Mouse (Mus musculus) monocyte, adult 5-6 weeks (primary cell): ENCODE measurements around the gene Psmd9. TPM values are rescaled to one million over a fixed set of nuclear protein-coding genes. Genes with fewer than 3 reads are reported as not detected.

ENCODE experiments used
- ATAC-seq: fragments of 153-309, 156-312 bp; replicated peaks from 2 replicates; pipeline ENCODE4 v1.8.0; 2017; ENCODE audit warnings: mild to moderate bottlenecking; ENCODE audit not compliant: low TSS enrichment, insufficient number of reproducible peaks, severe bottlenecking, poor library complexity, low FRiP score
- total RNA-seq: library from RNA; stranded (forward); fragments of 200-1000, 200-491, 200-594 nt; gene quantifications from 3 replicates; pipeline ENCODE4 v1.2.3, GENCODE M21; 2017

Psmd9 gene
- total RNA-seq, 1 experiment from 2014 or later: 38.7 TPM

- no peak for ATAC-seq
Observed at GRCm38 (mm10) chr5:123136361-123137043, 32.7 kb upstream of the Psmd9 start.

- peak; percentile 18; the same call in 1 of the 2 replicates for ATAC-seq
Observed at GRCm38 (mm10) chr5:123137044-123137909, 31.9 kb upstream of the Psmd9 start.

GRCm38 (mm10) chr5:123137910-123138229 is 31.3 kb upstream of the Psmd9 start:
- no peak for ATAC-seq

GRCm38 (mm10) chr5:123138230-123138911 is 30.8 kb upstream of the Psmd9 start:
- no peak for ATAC-seq

GRCm38 (mm10) chr5:123138953-123139721 is 30.1 kb upstream of the Psmd9 start:
- ATAC-seq: peak; percentile 25; the same call in 1 of the 2 replicates

GRCm38 (mm10) chr5:123139722-123140627 is 29.2 kb upstream of the Psmd9 start:
- ATAC-seq: no peak

GRCm38 (mm10) chr5:123140694-123141554 is 28.3 kb upstream of the Psmd9 start:
- peak; percentile 49 for ATAC-seq

GRCm38 (mm10) chr5:123141555-123142160 is 27.6 kb upstream of the Psmd9 start:
- no peak for ATAC-seq

- no peak for ATAC-seq
Observed at GRCm38 (mm10) chr5:123142161-123143157, 26.8 kb upstream of the Psmd9 start, which contains the start of gene Setd1b. Setd1b (plus strand) TSS chr5:123142193.

- no peak for ATAC-seq
Observed at GRCm38 (mm10) chr5:123143251-123143970, 25.8 kb upstream of the Psmd9 start.

- no peak for ATAC-seq
Observed at GRCm38 (mm10) chr5:123143971-123144745, 25.1 kb upstream of the Psmd9 start.

GRCm38 (mm10) chr5:123144746-123145590 is 24.2 kb upstream of the Psmd9 start:
- ATAC-seq: 0 out of 2 replicates have a peak, but pooled peaks have one; percentile 23

GRCm38 (mm10) chr5:123146357-123146756 is 22.9 kb upstream of the Psmd9 start:
- no peak for ATAC-seq
